Mouse (Mus musculus): ENCODE results near the gene Pip5k1b. TPM values are rescaled to one million over a fixed set of nuclear protein-coding genes. Genes with fewer than 3 reads are reported as not detected.

The Pip5k1b gene
- polyA plus RNA-seq, 1 experiment from 2014 or later = 1.8 TPM

- no peak overlapping the region for H3K9ac ChIP-seq (replicated peaks; ENCODE audit: low read depth, low read length)
- H3K4me2 ChIP-seq (ENCODE audit: low read length) = no peak overlapping the region
- no peaks in the 10 kb centered on the region for H3K9me3 ChIP-seq (ENCODE audit: control insufficient read depth, low read length)
- no peak overlapping the region; the same call in 1 of the 2 replicates for H3K27ac ChIP-seq (ENCODE audit: low read length)
- no peak overlapping the region for H3K4me3 ChIP-seq (replicated peaks; ENCODE audit: low read length)
- H3K36me3 ChIP-seq (ENCODE audit: control insufficient read depth, insufficient read depth) = no peaks in the 10 kb centered on the region
- H3K4me1 ChIP-seq (replicated peaks; ENCODE audit: control insufficient read depth, insufficient read depth, low read length) = no peaks in the 10 kb centered on the region
- no peaks in the 10 kb centered on the region for H3K27me3 ChIP-seq (replicated peaks; ENCODE audit: control insufficient read depth, insufficient read depth, low read length)
- WGBS = 90% methylated on average over 9 of the region's 9 CpGs
- no peak for ATAC-seq
Observed at GRCm38 (mm10) chr19:24391519-24392251, 164.0 kb downstream of the Pip5k1b start.

DNA sequence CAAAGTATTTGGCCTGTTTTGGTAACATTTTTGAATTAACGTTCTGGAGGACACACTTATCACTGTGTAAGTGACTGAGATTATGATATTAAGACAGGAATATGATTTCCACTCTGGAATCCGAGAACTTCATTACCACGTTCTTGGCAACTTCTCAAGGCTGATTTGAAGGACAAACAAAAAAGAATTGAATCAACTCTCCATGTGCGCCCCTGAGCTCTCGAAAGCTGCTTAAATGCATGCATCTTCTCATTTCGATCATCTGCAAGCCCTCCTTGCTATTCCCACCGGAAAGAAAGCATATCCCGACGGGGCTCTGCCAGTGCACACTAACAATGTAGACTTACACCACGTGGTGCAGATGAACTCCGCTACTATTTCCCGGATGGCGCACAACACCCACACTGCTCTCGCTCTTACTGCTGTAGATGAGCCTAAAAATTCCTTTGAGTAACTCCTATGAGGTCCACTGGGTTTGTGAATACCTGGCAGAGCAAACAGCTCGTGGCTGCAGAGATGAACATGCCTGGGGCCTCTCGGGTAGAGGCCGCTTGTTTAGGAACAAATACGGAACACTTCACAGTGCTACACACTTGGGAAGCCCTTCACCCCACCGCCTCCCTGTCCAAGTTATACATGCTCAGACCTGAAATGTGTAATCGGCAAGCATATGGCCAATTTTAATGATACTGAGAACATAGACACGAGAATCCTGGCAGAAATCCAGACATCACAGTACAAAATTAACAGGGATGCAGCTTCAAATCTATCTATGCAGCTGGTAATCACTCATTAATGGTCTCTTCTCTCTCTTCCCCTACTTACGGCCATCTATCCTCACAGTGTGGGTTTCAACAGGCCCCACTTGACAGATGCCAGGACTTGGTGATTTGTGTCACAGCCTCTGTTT, 168.5 kb downstream of the Pip5k1b start:
- ATAC-seq = peak; percentile 57; the same call in 1 of the 2 replicates
- no peaks in the 10 kb centered on the region for H3K27me3 ChIP-seq (replicated peaks; ENCODE audit: control insufficient read depth, insufficient read depth, low read length)
- WGBS = 70% methylated on average over 22 of the region's 22 CpGs
- H3K4me3 ChIP-seq (replicated peaks; ENCODE audit: low read length) = no peak overlapping the region
- no peaks in the 10 kb centered on the region for H3K36me3 ChIP-seq (ENCODE audit: control insufficient read depth, insufficient read depth)
- no peak overlapping the region for H3K27ac ChIP-seq (ENCODE audit: low read length)
- H3K9ac ChIP-seq (replicated peaks; ENCODE audit: low read depth, low read length) = no peak overlapping the region
- H3K9me3 ChIP-seq (ENCODE audit: control insufficient read depth, low read length) = no peaks in the 10 kb centered on the region
- H3K4me2 ChIP-seq (ENCODE audit: low read length) = no peak overlapping the region
- no peaks in the 10 kb centered on the region for H3K4me1 ChIP-seq (replicated peaks; ENCODE audit: control insufficient read depth, insufficient read depth, low read length)

- H3K27ac ChIP-seq (ENCODE audit: low read length) = no peak overlapping the region
- WGBS = 82% methylated on average over 6 of the region's 6 CpGs
- no peaks in the 10 kb centered on the region for H3K9me3 ChIP-seq (ENCODE audit: control insufficient read depth, low read length)
- no peak overlapping the region for H3K4me2 ChIP-seq (ENCODE audit: low read length)
- no peak for ATAC-seq
- no peaks in the 10 kb centered on the region for H3K27me3 ChIP-seq (replicated peaks; ENCODE audit: control insufficient read depth, insufficient read depth, low read length)
- H3K4me1 ChIP-seq (replicated peaks; ENCODE audit: control insufficient read depth, insufficient read depth, low read length) = no peaks in the 10 kb centered on the region
- H3K4me3 ChIP-seq (replicated peaks; ENCODE audit: low read length) = no peak overlapping the region
- no peak overlapping the region for H3K9ac ChIP-seq (replicated peaks; ENCODE audit: low read depth, low read length)
- H3K36me3 ChIP-seq (ENCODE audit: control insufficient read depth, insufficient read depth) = no peaks in the 10 kb centered on the region
Observed at GRCm38 (mm10) chr19:24378470-24378869, 177.2 kb downstream of the Pip5k1b start.

GRCm38 (mm10) chr19:24371763-24372640, 183.7 kb downstream of the Pip5k1b start:
- H3K27ac ChIP-seq (ENCODE audit: low read length) = peak overlapping the region; percentile 70
- peak; percentile 75 for ATAC-seq
- peaks cover 15% of the 10 kb centered on the region for H3K4me1 ChIP-seq (replicated peaks; ENCODE audit: control insufficient read depth, insufficient read depth, low read length)
- peak overlapping the region; percentile 45 for H3K9ac ChIP-seq (replicated peaks; ENCODE audit: low read depth, low read length)
- no peaks in the 10 kb centered on the region for H3K27me3 ChIP-seq (replicated peaks; ENCODE audit: control insufficient read depth, insufficient read depth, low read length)
- H3K4me3 ChIP-seq (replicated peaks; ENCODE audit: low read length) = peak overlapping the region; percentile 30
- H3K36me3 ChIP-seq (ENCODE audit: control insufficient read depth, insufficient read depth) = no peaks in the 10 kb centered on the region
- 7% methylated on average over 19 of the region's 19 CpGs for WGBS
- no peaks in the 10 kb centered on the region for H3K9me3 ChIP-seq (ENCODE audit: control insufficient read depth, low read length)
- peak overlapping the region; percentile 59 for H3K4me2 ChIP-seq (ENCODE audit: low read length)

DNA sequence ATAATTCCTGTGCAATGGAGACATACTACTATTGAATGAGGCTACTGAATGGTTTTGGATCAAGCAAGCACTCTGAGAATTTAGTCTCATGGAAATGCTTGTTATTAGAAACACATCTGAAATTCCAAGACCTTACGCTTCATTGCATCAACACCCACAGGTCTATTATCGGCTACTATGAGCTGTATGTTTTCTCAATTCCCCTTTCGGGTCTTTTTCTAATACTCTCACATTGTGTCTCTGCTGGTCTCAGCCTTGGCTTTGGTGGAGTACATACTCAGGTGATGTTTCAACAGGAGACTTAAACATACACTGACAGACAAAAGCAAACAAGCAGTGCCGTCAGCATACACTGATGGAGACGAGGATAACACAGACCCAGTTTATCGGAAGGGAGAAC, 187.3 kb downstream of the Pip5k1b start:
- Histone ChIP-seq H3K27ac (ENCODE audit: low read length) (no peak overlapping the region), H3K4me2 (ENCODE audit: low read length) (no peak overlapping the region), H3K36me3 (ENCODE audit: control insufficient read depth, insufficient read depth) (no peaks in the 10 kb centered on the region), H3K9ac (replicated peaks; ENCODE audit: low read depth, low read length) (no peak overlapping the region), H3K9me3 (ENCODE audit: control insufficient read depth, low read length) (no peaks in the 10 kb centered on the region), H3K27me3 (replicated peaks; ENCODE audit: control insufficient read depth, insufficient read depth, low read length) (no peaks in the 10 kb centered on the region), H3K4me1 (replicated peaks; ENCODE audit: control insufficient read depth, insufficient read depth, low read length) (peaks cover 15% of the 10 kb centered on the region), H3K4me3 (replicated peaks; ENCODE audit: low read length) (no peak overlapping the region)
- no peak for ATAC-seq
- 84% methylated on average over 6 of the region's 6 CpGs for WGBS

- Histone ChIP-seq H3K36me3 (ENCODE audit: control insufficient read depth, insufficient read depth) (no peaks in the 10 kb centered on the region), H3K27ac (ENCODE audit: low read length) (no peak overlapping the region), H3K4me3 (replicated peaks; ENCODE audit: low read length) (no peak overlapping the region), H3K9ac (replicated peaks; ENCODE audit: low read depth, low read length) (no peak overlapping the region), H3K27me3 (replicated peaks; ENCODE audit: control insufficient read depth, insufficient read depth, low read length) (no peaks in the 10 kb centered on the region), H3K4me1 (replicated peaks; ENCODE audit: control insufficient read depth, insufficient read depth, low read length) (peaks cover 15% of the 10 kb centered on the region), H3K9me3 (ENCODE audit: control insufficient read depth, low read length) (no peaks in the 10 kb centered on the region), H3K4me2 (ENCODE audit: low read length) (no peak overlapping the region)
- 73% methylated on average over 4 of the region's 4 CpGs for WGBS
- ATAC-seq = no peak
Observed at GRCm38 (mm10) chr19:24367722-24368121, 187.9 kb downstream of the Pip5k1b start.

GRCm38 (mm10) chr19:24366747-24367146, 188.9 kb downstream of the Pip5k1b start:
- H3K36me3 ChIP-seq (ENCODE audit: control insufficient read depth, insufficient read depth) = no peaks in the 10 kb centered on the region
- no peak overlapping the region for H3K4me3 ChIP-seq (replicated peaks; ENCODE audit: low read length)
- 58% methylated on average over 1 of the region's 1 CpGs for WGBS
- no peak overlapping the region for H3K4me2 ChIP-seq (ENCODE audit: low read length)
- no peaks in the 10 kb centered on the region for H3K9me3 ChIP-seq (ENCODE audit: control insufficient read depth, low read length)
- no peak overlapping the region for H3K27ac ChIP-seq (ENCODE audit: low read length)
- no peak overlapping the region for H3K9ac ChIP-seq (replicated peaks; ENCODE audit: low read depth, low read length)
- H3K4me1 ChIP-seq (replicated peaks; ENCODE audit: control insufficient read depth, insufficient read depth, low read length) = peaks cover 5% of the 10 kb centered on the region
- no peaks in the 10 kb centered on the region for H3K27me3 ChIP-seq (replicated peaks; ENCODE audit: control insufficient read depth, insufficient read depth, low read length)
- no peak for ATAC-seq

- Histone ChIP-seq H3K27me3 (replicated peaks; ENCODE audit: control insufficient read depth, insufficient read depth, low read length) (no peaks in the 10 kb centered on the region), H3K9me3 (ENCODE audit: control insufficient read depth, low read length) (no peaks in the 10 kb centered on the region), H3K4me1 (replicated peaks; ENCODE audit: control insufficient read depth, insufficient read depth, low read length) (peaks cover 5% of the 10 kb centered on the region), H3K4me2 (ENCODE audit: low read length) (no peak overlapping the region), H3K27ac (ENCODE audit: low read length) (no peak overlapping the region), H3K9ac (replicated peaks; ENCODE audit: low read depth, low read length) (no peak overlapping the region), H3K4me3 (replicated peaks; ENCODE audit: low read length) (no peak overlapping the region), H3K36me3 (ENCODE audit: control insufficient read depth, insufficient read depth) (no peaks in the 10 kb centered on the region)
- no peak for ATAC-seq
- WGBS = 59% methylated on average over 8 of the region's 8 CpGs
Observed at GRCm38 (mm10) chr19:24362626-24363321, 192.9 kb downstream of the Pip5k1b start.

All from forebrain, embryonic 16.5 days (tissue).